Mouse (Mus musculus): ENCODE measurements around the gene Methig1.
"Not testable (repeated sequence)": the region's sequence is repeated elsewhere in the genome, so short reads cannot be mapped to it uniquely, and the experiment has no call there.

Gene Methig1

DNA sequence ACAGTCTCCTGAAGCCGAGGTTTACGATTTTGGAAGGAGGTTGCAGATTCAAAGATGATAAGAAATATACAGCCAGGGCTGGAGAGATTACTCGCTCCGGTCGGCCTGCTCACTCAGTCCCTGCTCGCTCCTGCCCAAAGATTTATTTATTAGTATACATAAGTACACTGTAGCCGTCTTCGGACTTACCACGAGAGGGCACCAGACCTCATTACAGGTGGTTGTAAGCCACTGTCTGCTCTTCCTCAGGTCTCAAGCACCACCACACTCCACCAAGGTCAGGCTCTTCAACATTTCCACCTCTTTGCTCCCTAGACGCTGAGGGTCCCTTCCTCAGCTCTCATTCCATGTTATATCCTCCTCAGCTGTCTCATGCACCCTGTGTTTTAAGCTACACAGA lies 15.1 kb upstream of the Methig1 start:
- peak; percentile 75 for DNase-seq (ENCODE audit: low spot score)

DNA sequence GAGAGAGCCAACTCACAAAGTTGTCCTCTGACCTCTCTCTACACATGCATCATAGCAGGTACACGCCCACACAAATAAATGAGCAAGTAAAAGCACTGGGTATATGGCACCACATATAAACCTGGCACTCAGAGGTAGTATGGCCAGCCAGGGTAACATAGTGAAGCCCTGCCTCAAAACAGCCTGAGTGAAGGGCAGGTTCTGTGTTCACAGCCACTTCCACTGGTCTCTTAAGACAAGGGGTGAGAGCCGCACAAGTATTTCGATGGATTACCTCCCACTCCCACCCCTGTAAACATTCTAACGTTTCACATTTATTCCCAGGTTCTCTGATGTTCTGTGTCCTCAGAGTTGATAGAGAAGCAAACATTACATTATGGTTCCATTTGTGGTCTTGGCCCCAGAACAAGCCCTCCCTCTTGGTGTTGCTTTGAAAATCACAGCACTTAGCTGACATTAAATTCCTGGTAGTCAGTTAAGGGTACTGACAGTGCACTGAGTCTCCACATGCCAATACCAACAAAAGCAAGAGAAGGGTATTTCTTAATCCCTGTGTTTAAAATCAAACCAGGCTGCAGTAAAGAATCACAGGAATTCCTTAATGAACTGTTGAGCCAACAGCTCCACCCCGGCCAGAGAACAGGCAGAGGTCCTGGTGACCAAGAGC lies 11.5 kb upstream of the Methig1 start:
- DNase-seq (ENCODE audit: low spot score): not testable (repeated sequence)

DNA sequence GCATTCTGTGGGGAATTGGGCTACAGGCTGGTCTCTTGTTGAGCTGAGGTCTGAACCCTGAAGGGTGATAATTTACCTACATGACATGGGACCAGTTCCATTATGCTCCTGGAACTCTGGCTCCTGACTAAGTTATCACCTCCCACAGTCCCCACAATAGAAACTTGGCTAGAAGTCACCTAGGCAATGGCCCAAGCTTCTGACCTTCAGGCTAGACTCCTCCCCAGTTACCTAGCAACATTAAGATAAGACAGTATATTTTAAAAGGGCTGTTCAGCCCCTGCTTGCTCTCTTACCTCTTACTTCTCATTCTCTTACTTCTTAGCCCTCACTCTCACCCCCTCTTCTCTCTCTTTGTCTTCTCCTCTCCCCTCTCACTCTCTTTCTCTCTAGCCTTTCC lies 7.5 kb upstream of the Methig1 start:
- no peak for DNase-seq (ENCODE audit: low spot score)

DNA sequence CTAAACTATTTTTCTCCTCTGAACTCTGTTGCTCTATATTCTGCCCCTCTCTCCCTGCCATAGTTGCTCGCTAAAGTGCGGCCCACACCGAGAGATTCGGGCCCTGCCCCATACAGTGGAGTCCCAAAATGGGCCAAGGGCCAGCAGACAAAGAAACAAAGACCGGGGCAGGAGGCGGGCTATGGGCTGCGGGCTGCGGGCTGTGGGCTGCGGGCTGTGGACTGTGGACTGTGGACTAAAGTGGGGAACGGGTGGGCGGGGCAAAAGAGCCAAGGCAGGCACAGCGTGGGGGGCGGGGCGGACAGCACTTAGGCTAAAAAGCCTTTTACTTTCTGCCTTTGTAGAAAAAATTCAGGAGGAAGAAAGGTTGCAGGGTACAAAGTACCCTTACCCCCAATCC lies 6.2 kb upstream of the Methig1 start:
- DNase-seq (ENCODE audit: low spot score): no peak

DNA sequence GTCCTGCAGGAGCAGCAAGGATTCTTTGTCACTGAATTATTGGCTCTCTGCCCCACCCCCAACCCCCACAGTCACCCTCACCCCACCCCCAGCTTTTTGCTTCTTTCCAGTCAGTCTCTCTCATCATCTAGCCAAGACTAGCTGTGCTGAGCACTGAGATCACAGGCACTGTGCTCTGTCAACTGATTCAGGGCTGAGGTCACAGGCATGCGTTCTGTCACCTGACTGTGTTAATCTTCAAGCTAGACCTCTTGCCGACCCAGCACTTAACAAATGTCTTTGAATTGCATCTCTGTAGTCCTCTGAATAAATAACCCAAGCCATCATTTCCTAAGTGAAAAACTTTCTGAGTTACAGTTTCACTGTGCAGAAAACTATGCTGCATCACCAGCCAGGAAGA lies 3.5 kb upstream of the Methig1 start:
- DNase-seq (ENCODE audit: low spot score): no peak

DNA sequence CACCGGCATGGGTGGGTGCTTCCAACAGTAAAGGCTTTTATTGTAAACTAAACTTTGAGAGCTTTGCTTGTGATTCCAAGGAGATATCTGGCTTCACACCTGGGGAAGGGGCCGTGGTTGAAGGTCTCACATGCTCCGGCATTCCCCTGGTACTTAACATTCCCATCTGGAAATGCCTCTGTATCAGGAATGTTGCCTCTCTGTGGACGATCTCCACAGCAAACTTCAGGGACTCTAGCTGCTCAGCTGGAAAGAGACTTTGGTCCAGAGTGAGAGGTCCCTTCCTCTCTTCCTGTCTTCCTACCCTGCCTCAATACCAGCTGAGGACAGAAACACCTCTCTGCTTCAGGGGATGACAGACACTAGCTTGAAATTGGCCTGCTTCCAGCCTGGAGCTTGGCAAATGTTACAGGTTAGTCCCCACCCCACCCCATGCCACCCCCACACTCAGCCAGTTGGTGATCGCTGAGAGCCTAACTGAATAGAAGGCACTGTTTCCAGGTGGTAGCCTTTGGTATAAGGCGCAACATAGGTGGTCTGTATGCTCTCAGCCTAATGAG lies 1.4 kb upstream of the Methig1 start:
- DNase-seq (ENCODE audit: low spot score): no peak

DNA sequence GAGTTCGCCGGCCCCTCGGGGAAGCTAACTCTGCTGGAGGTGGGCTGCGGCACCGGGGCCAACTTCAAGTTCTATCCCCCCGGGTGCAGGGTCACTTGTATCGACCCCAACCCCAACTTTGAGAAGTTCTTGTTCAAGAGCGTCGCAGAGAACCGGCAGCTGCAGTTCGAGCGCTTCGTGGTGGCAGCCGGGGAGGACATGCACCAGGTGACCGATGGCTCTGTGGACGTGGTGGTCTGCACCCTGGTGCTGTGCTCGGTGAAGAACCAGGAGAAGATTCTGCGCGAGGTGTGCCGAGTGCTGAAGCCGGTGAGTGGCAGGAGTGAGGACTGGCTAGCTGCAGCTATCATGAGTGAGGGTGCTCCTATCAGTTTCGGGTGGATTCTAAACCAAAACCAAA lies 450 bp downstream of the Methig1 start:
- not testable (repeated sequence) for DNase-seq (ENCODE audit: low spot score)

DNA sequence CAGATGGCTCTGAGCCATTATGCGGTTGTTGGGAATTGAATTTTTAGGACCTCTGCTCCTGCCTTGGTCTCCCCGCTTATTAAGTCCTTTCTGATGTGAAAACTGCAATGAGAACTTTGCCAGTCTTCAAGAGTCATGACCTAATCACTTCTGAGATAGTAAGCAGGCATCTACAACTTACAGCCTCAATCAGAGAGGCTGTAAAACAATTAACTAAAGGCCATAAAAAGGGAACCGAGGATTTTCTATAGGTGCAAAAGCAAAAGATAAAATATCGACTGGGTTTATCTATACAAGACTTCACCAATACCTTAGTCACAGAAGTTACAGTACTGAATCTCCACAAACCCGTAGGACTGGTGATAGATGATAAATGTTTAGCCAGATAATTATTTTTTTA lies 2.9 kb downstream of the Methig1 start:
- DNase-seq (ENCODE audit: low spot score): no peak

DNA sequence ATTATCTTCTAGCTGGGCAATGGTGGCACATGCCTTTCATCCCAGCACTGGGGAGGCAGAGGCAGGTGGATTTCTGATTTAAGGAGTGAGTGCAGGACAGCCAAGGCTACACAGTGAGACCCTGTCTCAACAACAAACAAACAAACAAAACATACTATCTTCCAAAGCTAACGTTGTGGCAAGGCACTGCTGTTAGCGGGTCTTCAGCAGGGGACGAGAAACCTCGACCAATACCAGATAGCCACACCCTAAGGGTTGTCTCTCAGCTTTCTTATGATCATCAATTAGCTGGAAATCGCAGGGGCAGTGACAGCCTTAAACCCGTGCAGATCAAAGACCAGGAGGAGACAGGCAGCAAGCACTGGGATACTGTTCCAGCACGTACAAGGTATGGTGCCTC lies 11.3 kb downstream of the Methig1 start, which contains the start of gene Higd1c:
Gene Higd1c (plus strand): TSS at position 301 of the 400 bp plus-strand sequence.
- DNase-seq (ENCODE audit: low spot score): no peak

DNA sequence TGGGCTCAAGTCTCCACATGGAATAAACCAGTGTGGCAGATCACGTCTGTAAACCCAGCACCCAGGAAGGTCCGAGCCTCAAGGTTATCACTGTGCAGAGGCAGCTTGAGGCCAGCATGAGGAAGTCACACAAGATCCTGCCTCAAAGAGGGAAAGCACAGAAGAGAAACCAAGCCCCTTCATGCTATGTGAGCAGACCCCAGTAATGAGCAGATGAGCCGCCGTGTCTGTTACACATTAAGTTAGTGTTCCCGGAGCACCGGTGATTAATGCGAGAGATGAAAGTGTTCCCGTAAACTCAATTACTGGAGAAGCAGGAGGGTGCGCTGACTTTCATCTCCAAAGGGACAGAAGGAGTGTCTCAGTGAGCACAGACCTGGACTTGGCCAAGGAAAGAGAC lies 13.0 kb downstream of the Methig1 start:
- DNase-seq (ENCODE audit: low spot score): not testable (repeated sequence)

DNA sequence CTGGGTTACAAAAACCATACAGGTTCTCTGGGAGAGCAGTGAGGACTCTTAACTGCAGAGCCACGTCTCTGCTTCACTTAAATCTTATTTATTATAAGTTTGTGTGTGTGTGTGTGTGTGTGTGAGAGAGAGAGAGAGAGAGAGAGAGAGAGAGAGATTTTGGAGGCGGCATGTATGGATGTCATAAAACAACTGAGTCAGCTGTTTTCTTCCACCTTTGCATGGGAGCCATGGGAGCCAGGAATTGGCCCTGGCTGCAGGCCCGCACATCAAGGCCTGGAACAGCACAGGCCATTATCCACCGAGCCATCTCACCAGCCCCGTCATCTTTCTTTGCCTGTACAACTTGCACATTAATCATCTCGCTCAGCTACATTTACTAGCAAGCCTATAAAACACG lies 14.2 kb downstream of the Methig1 start:
- DNase-seq (ENCODE audit: low spot score): no peak

DNA sequence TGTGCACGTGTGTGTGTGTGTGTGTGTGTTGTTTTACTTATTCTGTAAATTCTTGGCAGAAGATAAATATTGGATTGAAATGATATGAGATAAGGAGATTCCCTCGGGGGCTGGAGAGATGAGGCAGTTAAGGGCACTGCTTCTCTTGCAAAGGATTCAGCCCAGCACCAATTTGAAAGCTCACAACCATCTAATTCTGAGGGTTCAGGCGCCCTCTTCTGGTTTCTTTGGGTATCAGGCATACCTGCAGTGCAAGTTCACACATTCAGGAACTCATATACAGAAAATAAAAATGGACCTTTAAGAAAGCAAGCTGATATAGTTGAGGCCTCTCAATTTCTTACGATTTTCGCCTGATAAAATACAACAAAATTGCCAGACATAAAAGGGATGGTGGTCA lies 22.1 kb downstream of the Methig1 start:
- peak; percentile 73 for DNase-seq (ENCODE audit: low spot score)

DNA sequence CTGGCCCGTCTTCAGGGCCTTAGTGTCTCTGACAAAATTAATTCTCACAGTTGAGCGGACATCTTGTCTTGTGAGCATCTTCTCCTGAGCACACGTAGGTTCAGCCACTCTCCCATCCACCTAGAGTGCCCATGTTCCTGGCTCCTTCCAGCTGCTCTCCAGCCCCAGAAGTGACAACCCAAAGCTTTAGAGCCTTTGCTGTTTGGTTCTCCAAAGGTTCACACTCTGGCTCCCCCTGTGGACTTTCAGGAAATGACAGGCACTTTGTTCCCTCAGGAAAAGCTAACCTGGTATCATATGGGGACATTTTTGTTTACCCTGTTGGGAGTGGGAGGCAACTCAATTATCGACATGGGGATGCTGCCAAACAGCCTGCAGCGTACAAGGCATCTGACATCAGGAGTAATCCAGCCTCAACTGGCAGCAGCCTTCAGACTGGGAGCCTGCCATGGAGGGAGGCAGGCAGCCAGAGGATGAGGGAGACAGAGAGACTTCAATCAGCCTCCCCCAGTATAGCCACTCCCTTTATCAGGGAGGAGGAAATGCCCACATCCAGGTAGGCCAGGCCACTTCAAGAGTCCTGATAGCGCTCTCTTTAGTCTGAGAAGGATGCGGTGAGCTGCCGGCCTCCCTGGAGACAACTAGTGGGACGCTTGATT lies 25.0 kb downstream of the Methig1 start:
- not testable (repeated sequence) for DNase-seq (ENCODE audit: low spot score)

DNA sequence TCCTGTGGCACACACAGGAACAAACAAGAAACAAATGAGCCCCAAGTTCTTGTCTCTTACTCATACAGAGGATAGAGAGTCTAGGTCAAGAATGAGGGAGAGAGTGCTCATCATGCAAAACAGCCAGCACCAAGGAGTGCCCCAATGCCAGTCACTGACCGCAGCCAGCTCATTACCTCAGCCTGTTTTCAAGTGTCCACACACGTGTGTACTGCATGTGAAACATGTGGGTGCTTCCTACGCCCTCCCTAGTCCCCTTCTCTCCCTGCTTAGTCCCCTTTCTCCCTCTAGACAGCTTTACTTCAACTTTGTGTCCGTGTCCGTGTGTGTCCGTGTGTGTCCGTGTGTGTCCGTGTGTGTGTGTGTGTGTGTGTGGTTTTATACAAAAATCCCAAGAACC lies 26.7 kb downstream of the Methig1 start:
- no peak for DNase-seq (ENCODE audit: low spot score)

DNA sequence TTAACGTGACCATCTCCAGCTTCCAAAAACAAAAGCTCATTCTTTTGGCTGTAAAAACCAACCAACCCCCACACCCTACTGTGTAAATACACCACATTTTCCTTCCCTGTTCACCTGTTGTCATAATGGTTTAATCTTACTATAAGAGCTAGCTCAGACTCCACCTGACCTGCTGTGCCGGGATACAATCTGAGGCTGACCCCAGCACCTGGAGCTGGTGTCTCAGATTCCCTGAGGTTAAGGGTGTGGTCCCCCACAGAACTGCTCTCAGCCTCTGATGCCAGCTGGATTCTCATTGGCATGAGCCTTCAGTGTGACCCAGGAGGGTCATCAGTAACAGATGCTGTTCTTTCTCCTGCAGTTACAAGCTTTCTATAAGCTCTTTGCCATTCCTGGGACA lies 27.2 kb downstream of the Methig1 start:
- no peak for DNase-seq (ENCODE audit: low spot score)

DNA sequence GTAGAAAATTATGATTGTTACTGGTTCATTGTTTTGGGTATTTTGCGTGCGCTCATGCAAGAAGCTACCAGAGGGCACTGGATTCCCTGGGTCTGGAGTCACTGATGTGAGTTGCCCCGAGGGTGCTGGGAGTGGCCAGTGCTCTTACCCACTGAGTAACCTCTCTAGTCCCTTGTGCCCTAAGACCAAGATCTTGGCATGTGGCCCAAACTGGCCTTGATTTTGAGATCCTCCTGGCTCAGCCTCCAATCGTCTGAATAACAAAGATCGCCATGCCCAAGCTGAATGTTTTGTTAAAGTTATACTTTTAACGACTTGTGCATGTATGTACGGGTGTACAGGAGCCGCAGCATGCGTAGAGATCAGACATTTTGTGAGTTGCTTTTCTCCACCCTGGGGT lies 32.8 kb downstream of the Methig1 start:
- no peak for DNase-seq (ENCODE audit: low spot score)

DNA sequence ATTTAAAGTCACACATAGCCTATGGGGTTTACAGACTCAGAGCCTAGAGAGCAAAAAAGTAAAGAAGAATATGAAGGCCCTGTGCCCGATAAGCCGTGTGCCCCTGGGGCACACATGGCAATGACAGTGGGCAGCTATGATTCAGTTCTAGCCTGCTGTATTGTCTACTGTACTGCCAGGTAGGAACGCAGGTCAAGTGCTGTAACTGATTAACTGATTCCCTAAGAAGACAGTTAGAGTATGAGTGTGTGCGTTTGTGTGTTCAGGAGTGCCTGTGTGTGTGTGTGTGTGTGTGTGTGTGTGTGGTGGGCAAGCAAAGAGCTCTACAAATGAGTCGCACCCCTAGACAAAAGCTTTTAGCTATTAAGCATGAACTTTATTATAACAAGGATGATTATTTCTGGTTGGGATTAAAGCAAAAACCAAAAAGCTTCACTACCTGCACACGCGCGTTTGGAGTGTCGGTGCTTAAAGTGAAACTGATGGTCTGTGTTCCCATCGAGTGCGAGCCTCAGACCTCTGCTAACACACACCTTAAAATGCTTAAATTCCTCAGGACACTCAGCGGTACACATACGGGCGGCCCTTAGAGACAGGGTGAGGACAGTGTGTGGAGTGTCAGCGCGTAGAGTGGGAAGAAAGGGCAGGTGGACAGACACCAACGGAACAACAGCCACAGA lies 34.7 kb downstream of the Methig1 start:
- no peak for DNase-seq (ENCODE audit: low spot score)

DNA sequence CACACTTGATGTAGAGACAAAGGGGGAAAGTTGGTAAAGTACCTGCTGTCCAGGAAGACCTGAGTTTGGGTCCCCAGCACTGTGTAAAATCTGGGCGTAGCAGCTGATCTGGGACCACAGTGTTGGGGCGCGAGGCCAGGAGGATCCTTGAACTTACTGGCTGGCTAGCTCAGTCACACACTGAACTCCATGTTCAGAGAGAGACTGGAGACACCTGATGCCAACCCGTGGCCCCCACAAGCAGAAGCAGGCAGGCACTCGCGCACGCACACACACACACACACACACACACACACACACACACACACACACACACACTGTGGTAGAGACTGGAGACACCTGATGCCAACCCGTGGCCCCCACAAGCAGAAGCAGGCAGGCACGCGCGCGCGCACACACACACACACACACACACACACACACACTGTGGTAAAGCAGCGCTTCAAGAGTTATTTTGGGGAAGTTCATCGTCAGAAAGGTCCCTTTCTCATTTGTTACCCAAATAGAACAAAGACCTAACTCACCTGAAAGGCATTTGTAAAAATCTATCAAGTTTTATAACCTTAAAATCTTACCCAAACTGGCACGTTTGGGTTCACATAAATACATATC lies 35.4 kb downstream of the Methig1 start:
- no peak for DNase-seq (ENCODE audit: low spot score)

DNA sequence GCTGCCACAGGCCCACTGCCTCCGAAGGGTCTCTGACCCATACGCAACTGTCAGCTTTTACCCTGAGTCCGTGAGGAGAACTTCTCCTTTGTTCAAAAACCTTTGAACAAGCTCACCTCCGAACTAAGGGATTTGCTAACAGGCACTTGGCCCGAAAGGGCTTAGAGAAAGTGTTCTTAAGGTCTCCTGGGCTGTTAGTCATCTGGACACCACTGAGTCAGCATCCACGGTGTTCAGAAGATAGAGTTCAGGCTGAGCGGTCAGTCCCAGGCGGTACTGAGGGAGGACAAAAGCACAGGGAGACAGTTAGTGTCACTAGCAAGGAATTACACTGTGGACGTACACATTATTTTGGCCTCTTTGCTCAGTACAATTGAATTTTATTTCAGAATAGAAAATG lies 35.9 kb downstream of the Methig1 start:
- DNase-seq (ENCODE audit: low spot score): no peak

DNA sequence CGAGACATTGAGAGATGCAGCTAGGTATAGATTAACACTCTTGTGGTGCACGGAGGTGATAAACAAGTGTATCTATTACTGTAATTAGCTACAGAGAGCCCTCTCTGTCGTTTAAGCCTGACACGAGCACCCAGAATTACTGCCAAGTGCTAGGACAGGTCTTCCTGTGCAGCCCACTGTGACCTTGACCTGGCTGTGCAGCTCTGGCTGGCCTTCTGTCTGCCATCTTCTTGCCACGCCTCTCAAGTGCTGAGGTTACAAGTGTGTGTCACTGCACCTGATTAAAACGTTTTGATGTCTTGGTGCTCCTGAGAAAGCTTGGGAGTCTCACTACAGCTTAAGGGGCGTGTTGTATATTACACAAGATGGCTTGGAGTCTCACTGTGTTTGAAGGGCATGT lies 38.1 kb downstream of the Methig1 start:
- no peak for DNase-seq (ENCODE audit: low spot score)

DNA sequence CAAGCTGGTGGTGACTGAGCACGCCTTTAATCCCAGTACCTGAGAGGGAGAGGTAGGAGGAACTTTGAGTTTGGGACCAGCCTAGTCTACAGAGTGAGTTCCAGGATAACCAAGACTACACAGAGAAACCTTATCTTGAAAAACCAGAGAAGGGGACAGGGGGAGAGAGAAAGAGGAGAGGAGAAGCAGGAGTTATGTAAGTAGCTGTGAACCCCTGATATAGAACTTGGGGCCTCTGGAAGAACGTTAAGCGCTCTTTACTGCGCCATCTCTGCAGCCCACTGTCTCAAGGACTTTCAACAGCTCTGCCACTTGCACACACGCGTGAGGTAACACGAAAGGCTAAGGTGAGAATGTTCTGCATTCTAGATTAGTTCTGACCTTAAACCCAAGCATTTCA lies 38.6 kb downstream of the Methig1 start:
- no peak for DNase-seq (ENCODE audit: low spot score)

DNA sequence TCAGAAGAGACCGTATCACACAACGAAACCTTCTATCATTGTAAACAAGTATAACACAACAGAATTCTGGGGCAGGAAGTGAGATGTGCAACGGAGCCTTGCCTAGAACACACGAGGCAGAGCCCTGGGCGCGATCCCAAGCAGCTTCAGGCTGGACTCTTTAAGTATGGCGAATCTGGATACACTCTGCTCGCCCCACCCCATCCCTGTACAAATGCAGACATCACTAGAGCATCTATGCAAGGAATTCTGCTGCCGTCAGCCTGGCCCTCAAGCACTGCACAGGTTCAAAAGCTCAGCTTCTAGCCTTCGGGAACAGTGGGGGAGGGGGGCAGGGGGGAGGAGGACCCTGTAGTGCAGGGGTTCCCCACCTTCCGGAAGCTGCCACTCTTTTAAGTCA lies 40.1 kb downstream of the Methig1 start:
- DNase-seq (ENCODE audit: low spot score): no peak

DNA sequence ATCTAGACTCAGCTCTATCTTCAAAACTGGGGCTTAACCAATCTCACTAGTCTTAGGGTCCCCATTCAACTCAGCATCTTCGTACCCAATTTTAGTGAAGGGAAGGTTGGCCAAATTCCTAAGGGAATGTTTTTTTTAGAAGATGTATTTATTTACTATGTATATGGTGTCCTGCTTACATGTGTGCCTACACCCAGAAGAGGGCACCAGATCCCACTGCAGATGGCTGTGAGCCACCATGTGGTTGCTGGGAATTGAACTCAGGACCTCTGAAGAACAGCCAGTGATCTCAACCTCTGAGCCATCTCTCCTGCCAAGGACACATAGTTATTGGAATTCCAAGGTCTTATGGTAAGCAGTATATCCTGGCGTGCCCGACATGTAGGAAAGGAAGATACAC lies 42.6 kb downstream of the Methig1 start:
- DNase-seq (ENCODE audit: low spot score): no peak

Measured in testis, postnatal 10 days (tissue).